Mouse (Mus musculus) WW6 (cell line): ENCODE measurements at regions not wholly inside any gene's neighbourhood (a gene's known extent, or its start where the extent isn't known, plus 50 kb on each side); places are given as distances from the start of the nearest gene placed in this dataset.

Experiments used
- DNase-seq: peaks from one replicate; pipeline ENCODE4 v3.0.0-alpha.2; 2013; ENCODE audit warnings: low read depth, low spot score

DNA sequence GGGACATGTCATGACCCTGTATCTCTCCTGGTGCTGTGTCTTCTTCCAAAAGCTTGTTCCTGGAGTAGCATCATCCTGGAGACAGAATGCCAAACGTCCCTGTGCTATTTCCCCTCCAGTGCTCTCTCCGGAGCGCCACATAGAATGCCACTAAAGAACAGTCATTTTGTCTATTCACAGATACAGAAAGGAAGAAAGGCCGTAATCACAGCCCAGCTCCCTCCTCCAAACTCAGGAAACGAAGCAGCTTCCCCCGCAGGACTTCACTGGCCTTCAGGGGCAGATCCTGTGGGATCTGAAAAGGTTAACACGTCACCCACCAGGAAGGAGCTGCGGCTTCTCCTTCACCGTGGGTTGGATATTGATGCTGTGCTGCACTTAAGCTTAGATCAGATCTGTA, 140.7 kb downstream of the Usp46 start:
- DNase-seq, result no peak

DNA sequence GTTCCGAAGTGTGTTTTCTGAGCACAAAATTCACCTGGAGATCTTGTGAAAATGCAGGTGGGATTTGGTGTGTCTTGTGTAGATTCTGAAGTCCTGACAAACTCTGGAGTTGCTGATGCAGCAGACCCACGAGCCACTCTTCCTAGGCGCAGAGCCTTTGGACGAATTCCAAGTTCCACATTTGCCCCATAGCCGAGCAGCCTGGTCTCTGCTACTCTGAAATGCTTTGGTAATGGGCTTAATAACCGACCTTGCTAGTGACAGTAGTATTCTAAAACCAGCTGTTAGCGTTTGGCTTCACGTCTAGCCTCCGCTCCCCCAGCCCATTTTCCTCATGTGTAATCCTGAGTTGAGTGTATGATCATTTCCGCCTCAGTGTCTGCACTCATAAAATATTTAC, 139.5 kb downstream of the Usp46 start:
- no peak for DNase-seq

- no peak for DNase-seq
Observed at GRCm38 (mm10) chr5:73930205-73930604, 138.0 kb downstream of the Usp46 start.

GRCm38 (mm10) chr5:73937799-73938198, 130.4 kb downstream of the Usp46 start:
- DNase-seq, result no peak

DNA sequence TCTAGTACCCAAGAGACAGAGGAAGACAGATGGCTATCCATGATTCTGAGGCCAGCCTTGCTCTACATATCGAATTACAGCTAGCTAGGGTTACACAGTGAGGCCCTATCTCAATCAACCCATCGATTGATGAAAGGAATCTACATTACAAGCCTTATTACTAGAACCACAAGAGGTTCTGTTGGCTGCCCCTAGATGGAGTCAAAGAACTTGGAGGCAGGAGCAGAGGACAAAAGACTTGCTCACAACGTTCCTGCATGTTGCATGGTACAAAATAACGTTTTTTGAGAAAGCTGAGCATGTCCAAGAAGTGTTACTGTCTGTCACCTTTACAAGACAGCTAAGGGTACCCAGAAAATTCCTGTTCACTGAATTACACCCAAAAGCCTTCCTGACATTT, 129.8 kb downstream of the Usp46 start:
- DNase-seq, result no peak

- DNase-seq, result no peak
Observed at GRCm38 (mm10) chr5:73942950-73943349, 125.3 kb downstream of the Usp46 start.

DNA sequence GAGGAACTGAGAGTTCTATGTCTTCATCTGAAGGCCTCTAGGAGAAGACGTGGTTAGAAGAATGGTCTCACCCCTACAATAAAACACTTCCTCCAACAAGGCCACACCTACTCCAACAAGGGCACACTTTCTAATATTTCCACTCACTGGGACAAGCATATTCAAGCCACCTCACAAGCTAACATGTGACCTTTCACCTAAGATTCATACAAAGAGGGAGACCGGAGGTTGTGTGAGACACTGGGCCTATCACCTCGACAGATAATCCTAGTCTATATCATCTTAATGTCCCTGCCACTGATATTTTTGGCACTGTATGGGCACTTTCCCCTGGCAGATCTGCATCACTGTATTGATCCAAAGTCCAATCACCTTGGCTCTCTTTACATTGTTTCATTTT, 122.6 kb downstream of the Usp46 start:
- no peak for DNase-seq

- DNase-seq, result peak; percentile 18
Observed at GRCm38 (mm10) chr5:73946164-73946563, 122.1 kb downstream of the Usp46 start.

DNA sequence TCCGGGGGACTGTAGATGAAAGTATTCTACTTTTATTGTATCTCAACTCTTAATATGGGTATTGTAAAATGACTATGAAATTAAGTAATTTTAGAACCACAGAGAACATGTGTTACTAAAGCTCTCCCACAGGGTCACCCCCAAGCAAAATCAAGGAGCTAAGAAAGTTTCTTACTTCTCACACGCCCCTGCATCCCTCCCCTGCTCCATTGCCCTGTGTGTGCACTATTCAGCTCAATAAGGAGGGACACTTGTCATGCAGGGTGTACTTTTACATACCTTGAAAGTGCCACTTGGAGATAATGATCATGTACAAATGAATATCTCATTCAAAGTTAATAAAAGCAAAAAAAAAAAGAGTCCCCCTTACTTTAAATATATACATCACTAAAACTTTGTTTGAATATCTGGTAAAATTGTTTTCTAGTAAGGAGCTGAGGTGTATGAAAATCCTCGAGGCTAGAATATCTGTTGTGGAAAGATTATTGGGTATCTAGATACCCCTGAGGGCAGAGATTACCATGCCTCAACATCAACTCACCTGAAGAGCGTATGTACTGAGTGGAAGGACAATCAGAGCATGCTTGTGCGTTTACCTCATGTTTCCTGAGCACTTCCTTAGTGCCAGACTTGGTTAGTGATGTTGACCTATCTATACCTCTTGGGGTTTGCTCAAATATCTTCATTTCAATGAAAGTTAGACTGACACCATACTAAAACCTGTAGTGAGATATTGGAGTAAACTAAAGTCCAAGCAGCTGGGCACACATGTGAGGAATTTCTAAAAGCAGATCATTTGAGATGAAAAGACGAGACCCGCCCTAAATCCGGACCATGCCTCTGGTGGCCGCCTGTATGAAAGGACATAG, 120.0 kb downstream of the Usp46 start:
- no peak for DNase-seq
